Mouse (Mus musculus): ENCODE results near the gene Gas2. TPM values are rescaled to one million over a fixed set of nuclear protein-coding genes. Genes with fewer than 3 reads are reported as not detected.

The Gas2 gene
- total and polyA plus RNA-seq, 2 experiments from 2014 or later, result 5.5 to 6.1 TPM

- H3K27ac ChIP-seq (ENCODE audit: low read depth), result no peak overlapping the region
- no peaks in the 10 kb centered on the region for H3K36me3 ChIP-seq (replicated peaks; ENCODE audit: control insufficient read depth, insufficient read depth, low read length)
- no peak overlapping the region for H3K4me2 ChIP-seq (ENCODE audit: low read depth, low read length)
- TF ChIP-seq CTCF (IDR thresholded peaks at IDR 0.05; ENCODE audit: low read depth), result no peak
- no peak for TF ChIP-seq EP300 (IDR thresholded peaks at IDR 0.05; ENCODE audit: low read depth)
- WGBS, result 62% methylated on average over 6 of the region's 6 CpGs
- DNase-seq (ENCODE audit: low spot score) (no peak), ATAC-seq (ENCODE audit: insufficient read depth, low read depth) (no peak)
- no peak overlapping the region for H3K9ac ChIP-seq (replicated peaks; ENCODE audit: low read depth, low read length)
- no peaks in the 10 kb centered on the region for H3K9me3 ChIP-seq (replicated peaks; ENCODE audit: control insufficient read depth, low read length)
- peaks cover 7% of the 10 kb centered on the region for H3K4me1 ChIP-seq (ENCODE audit: control insufficient read depth, insufficient read depth)
- H3K4me3 ChIP-seq (ENCODE audit: low read depth, low read length), result no peak overlapping the region
- no peaks in the 10 kb centered on the region for H3K27me3 ChIP-seq (ENCODE audit: control insufficient read depth, insufficient read depth, low read length)
Observed at GRCm38 (mm10) chr7:51985763-51986162, 123.9 kb downstream of the Gas2 start.

- ATAC-seq (ENCODE audit: insufficient read depth, low read depth) (no peak), DNase-seq (ENCODE audit: low spot score) (no peak)
- Histone ChIP-seq H3K27ac (ENCODE audit: low read depth) (no peak overlapping the region), H3K27me3 (ENCODE audit: control insufficient read depth, insufficient read depth, low read length) (no peaks in the 10 kb centered on the region), H3K4me1 (ENCODE audit: control insufficient read depth, insufficient read depth) (peaks cover 7% of the 10 kb centered on the region), H3K9me3 (replicated peaks; ENCODE audit: control insufficient read depth, low read length) (no peaks in the 10 kb centered on the region), H3K9ac (replicated peaks; ENCODE audit: low read depth, low read length) (no peak overlapping the region), H3K4me2 (ENCODE audit: low read depth, low read length) (no peak overlapping the region), H3K36me3 (replicated peaks; ENCODE audit: control insufficient read depth, insufficient read depth, low read length) (no peaks in the 10 kb centered on the region), H3K4me3 (ENCODE audit: low read depth, low read length) (no peak overlapping the region)
- 47% methylated on average over 6 of the region's 6 CpGs for whole genome bisulfite sequencing
- no peak for TF ChIP-seq CTCF (IDR thresholded peaks at IDR 0.05; ENCODE audit: low read depth)
- TF ChIP-seq EP300 (IDR thresholded peaks at IDR 0.05; ENCODE audit: low read depth), result no peak
Observed at GRCm38 (mm10) chr7:51986909-51987308, 125.1 kb downstream of the Gas2 start.

- no peaks in the 10 kb centered on the region for H3K36me3 ChIP-seq (replicated peaks; ENCODE audit: control insufficient read depth, insufficient read depth, low read length)
- H3K9me3 ChIP-seq (replicated peaks; ENCODE audit: control insufficient read depth, low read length), result no peaks in the 10 kb centered on the region
- no peaks in the 10 kb centered on the region for H3K4me1 ChIP-seq (ENCODE audit: control insufficient read depth, insufficient read depth)
- 54% methylated on average over 3 of the region's 3 CpGs for WGBS
- DNase-seq (ENCODE audit: low spot score) (no peak), ATAC-seq (ENCODE audit: insufficient read depth, low read depth) (no peak)
- no peak overlapping the region for H3K4me3 ChIP-seq (ENCODE audit: low read depth, low read length)
- no peak for TF ChIP-seq CTCF (IDR thresholded peaks at IDR 0.05; ENCODE audit: low read depth)
- TF ChIP-seq EP300 (IDR thresholded peaks at IDR 0.05; ENCODE audit: low read depth), result no peak
- no peak overlapping the region for H3K4me2 ChIP-seq (ENCODE audit: low read depth, low read length)
- no peaks in the 10 kb centered on the region for H3K27me3 ChIP-seq (ENCODE audit: control insufficient read depth, insufficient read depth, low read length)
- H3K9ac ChIP-seq (replicated peaks; ENCODE audit: low read depth, low read length), result no peak overlapping the region
- H3K27ac ChIP-seq (ENCODE audit: low read depth), result no peak overlapping the region
Observed at GRCm38 (mm10) chr7:51991020-51991419, 129.2 kb downstream of the Gas2 start.

DNA sequence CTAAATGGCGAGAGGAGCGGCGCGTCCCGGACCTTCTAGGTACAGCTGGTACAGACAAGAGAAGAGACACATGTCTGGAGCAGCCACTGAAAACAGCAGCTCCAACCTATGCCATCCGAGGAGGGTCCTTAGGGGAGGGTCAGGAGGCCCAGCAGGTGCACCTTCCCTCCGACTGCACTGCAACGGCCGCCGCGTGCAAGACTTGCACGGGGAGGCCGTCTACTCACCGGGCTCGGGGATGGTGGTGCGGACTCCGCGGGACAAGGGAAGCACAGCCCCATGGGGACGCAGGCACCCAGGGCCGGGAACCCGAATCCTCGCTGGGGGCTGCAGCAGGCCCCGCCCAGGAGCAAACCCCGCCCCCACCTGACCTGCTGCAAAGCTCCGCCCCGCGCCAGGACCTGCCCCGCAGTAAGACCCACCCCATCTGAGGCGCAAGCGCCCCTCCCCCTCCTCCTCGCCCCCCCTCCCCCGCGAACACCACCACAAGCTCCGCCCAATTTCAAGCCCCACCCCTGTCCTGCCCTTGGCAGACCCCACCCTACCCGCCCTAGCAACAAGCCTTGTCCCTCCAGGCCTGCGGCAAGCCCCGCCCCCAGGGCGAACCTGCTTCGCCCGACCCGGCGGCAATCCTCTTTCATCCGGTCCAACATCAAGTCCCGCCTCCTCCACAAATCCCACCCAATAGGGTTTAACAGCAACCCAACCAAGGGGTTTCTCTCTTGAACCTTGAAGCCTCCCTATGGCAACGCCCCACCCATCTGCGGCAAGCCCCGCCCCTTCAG lies 143.9 kb downstream of the Gas2 start, which contains the start of gene Svip:
Gene Svip (minus strand): TSS at position 508 of the 785 bp plus-strand sequence.
- no peak for TF ChIP-seq EP300 (IDR thresholded peaks at IDR 0.05; ENCODE audit: low read depth)
- H3K9ac ChIP-seq (replicated peaks; ENCODE audit: low read depth, low read length), result peak within 1 kb of the TSS; percentile 62
- peak; percentile 95 for ATAC-seq (ENCODE audit: insufficient read depth, low read depth)
- DNase-seq (ENCODE audit: low spot score), result peak; percentile 95
- H3K4me1 ChIP-seq (ENCODE audit: control insufficient read depth, insufficient read depth), result no peaks in the 10 kb centered on the region
- no peaks in the 10 kb centered on the region for H3K9me3 ChIP-seq (replicated peaks; ENCODE audit: control insufficient read depth, low read length)
- H3K27me3 ChIP-seq (ENCODE audit: control insufficient read depth, insufficient read depth, low read length), result no peaks in the 10 kb centered on the region
- H3K4me3 ChIP-seq (ENCODE audit: low read depth, low read length), result peak within 1 kb of the TSS; percentile 68
- WGBS, result 0% methylated on average over 34 of the region's 47 CpGs
- no peaks in the 10 kb centered on the region for H3K36me3 ChIP-seq (replicated peaks; ENCODE audit: control insufficient read depth, insufficient read depth, low read length)
- H3K4me2 ChIP-seq (ENCODE audit: low read depth, low read length), result peak within 1 kb of the TSS; percentile 90
- H3K27ac ChIP-seq (ENCODE audit: low read depth), result peak within 1 kb of the TSS; percentile 56; the same call in 1 of the 2 replicates

GRCm38 (mm10) chr7:52006296-52006630 lies 144.4 kb downstream of the Gas2 start:
- Histone ChIP-seq H3K9ac (replicated peaks; ENCODE audit: low read depth, low read length) (no peak overlapping the region), H3K36me3 (replicated peaks; ENCODE audit: control insufficient read depth, insufficient read depth, low read length) (no peaks in the 10 kb centered on the region), H3K4me3 (ENCODE audit: low read depth, low read length) (peak overlapping the region; percentile 68), H3K27me3 (ENCODE audit: control insufficient read depth, insufficient read depth, low read length) (no peaks in the 10 kb centered on the region), H3K27ac (ENCODE audit: low read depth) (no peak overlapping the region), H3K4me1 (ENCODE audit: control insufficient read depth, insufficient read depth) (no peaks in the 10 kb centered on the region), H3K9me3 (replicated peaks; ENCODE audit: control insufficient read depth, low read length) (no peaks in the 10 kb centered on the region), H3K4me2 (ENCODE audit: low read depth, low read length) (peak overlapping the region; percentile 90)
- WGBS, result 3% methylated on average over 9 of the region's 9 CpGs
- DNase-seq (ENCODE audit: low spot score) (no peak), ATAC-seq (ENCODE audit: insufficient read depth, low read depth) (peak; percentile 61)
- no peak for TF ChIP-seq EP300 (IDR thresholded peaks at IDR 0.05; ENCODE audit: low read depth)

- no peak for DNase-seq (ENCODE audit: low spot score)
- Histone ChIP-seq H3K9ac (replicated peaks; ENCODE audit: low read depth, low read length) (no peak overlapping the region), H3K27me3 (ENCODE audit: control insufficient read depth, insufficient read depth, low read length) (no peaks in the 10 kb centered on the region), H3K4me2 (ENCODE audit: low read depth, low read length) (no peak overlapping the region), H3K4me1 (ENCODE audit: control insufficient read depth, insufficient read depth) (no peaks in the 10 kb centered on the region), H3K36me3 (replicated peaks; ENCODE audit: control insufficient read depth, insufficient read depth, low read length) (no peaks in the 10 kb centered on the region), H3K27ac (ENCODE audit: low read depth) (no peak overlapping the region), H3K4me3 (ENCODE audit: low read depth, low read length) (no peak overlapping the region), H3K9me3 (replicated peaks; ENCODE audit: control insufficient read depth, low read length) (no peaks in the 10 kb centered on the region)
- 68% methylated on average over 2 of the region's 2 CpGs for WGBS
- no peak for ATAC-seq (ENCODE audit: insufficient read depth, low read depth)
- TF ChIP-seq EP300 (IDR thresholded peaks at IDR 0.05; ENCODE audit: low read depth), result no peak
- TF ChIP-seq CTCF (IDR thresholded peaks at IDR 0.05; ENCODE audit: low read depth), result no peak
Observed at GRCm38 (mm10) chr7:52007138-52007537, 145.3 kb downstream of the Gas2 start.
